Mouse (Mus musculus) lung, adult 2 months (tissue): Measurements from ENCODE around the gene Etfa.

Experiments
- CTCF ChIP-seq: fragments of 200-500 bp; IDR thresholded peaks from 2 replicates; pipeline ENCODE4 v1.5.1; 2011; ENCODE audit warnings: mild to moderate bottlenecking, low read length, control low read depth; ENCODE audit not compliant: insufficient read depth
- POLR2A ChIP-seq: fragments of 200-500 bp; IDR thresholded peaks from 2 replicates; pipeline ENCODE4 v1.6.1; 2011; ENCODE audit warnings: low read depth, mild to moderate bottlenecking, control low read depth, low read length, borderline replicate concordance; ENCODE audit errors: extremely low read depth

DNA sequence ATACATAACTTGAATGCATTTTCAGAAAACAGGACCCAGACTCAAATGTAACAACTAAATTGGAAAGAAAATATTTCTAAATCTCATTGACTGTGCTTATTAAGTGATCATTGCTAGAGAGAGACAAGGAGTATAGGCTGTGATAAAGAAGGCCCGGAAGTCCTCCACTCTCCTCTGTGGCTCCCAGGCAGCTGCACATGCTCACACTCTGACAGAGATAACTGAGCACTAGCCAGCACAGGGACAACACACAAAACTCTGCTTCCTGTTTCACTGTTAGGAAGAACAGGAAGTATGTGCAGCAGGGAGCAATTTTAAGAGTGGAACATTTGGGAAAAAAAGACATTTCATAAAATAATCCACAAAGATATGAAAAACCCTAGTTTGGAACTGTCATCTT is 42.9 kb upstream of the Etfa start:
- no peak for TF ChIP-seq POLR2A
- no peak for TF ChIP-seq CTCF
